Mouse (Mus musculus) limb, embryonic 14.5 days (tissue): ENCODE measurements around the gene Slc35a1. TPM values are rescaled to one million over a fixed set of nuclear protein-coding genes. Genes with fewer than 3 reads are reported as not detected.

ENCODE experiments used
- ATAC-seq: fragments of 200-750 bp; cut with Nextera tagmentation; 2 replicates; pipeline ENCODE4 v1.8.0; 2017; ENCODE audit warnings: low read depth, moderate number of reproducible peaks, moderate TSS enrichment; ENCODE audit not compliant: low FRiP score
- DNase-seq: peaks from one replicate; pipeline ENCODE4 v3.0.0-alpha.2; 2015; ENCODE audit warnings: low spot score
- H3K27ac ChIP-seq: fragments of 300-500 bp; sonication (generic); replicated peaks from 2 replicates; pipeline ENCODE4 v1.5.1; 2014; ENCODE audit warnings: low read depth, mild to moderate bottlenecking, low read length, moderate library complexity, mixed read lengths
- H3K27me3 ChIP-seq: fragments of 300-500 bp; sonication (generic); 2 replicates; pipeline ENCODE4 v1.6.1; 2014; ENCODE audit warnings: low read length, mixed read lengths; ENCODE audit not compliant: control insufficient read depth, insufficient read depth
- H3K36me3 ChIP-seq: fragments of 300-500 bp; sonication (generic); 2 replicates; pipeline ENCODE4 v1.6.1; 2014; ENCODE audit warnings: mild to moderate bottlenecking, low read length, moderate library complexity, mixed read lengths; ENCODE audit not compliant: control insufficient read depth, insufficient read depth
- H3K4me1 ChIP-seq: fragments of 300-500 bp; sonication (generic); 2 replicates; pipeline ENCODE4 v1.6.1; 2014; ENCODE audit warnings: antibody characterized with exemption, low read length, mixed read lengths; ENCODE audit not compliant: control insufficient read depth, insufficient read depth
- H3K4me2 ChIP-seq: fragments of 300-500 bp; sonication (generic); replicated peaks from 2 replicates; pipeline ENCODE4 v1.6.1; 2014; ENCODE audit warnings: low read depth, mild to moderate bottlenecking, low read length, moderate library complexity; ENCODE audit not compliant: severe bottlenecking
- H3K4me3 ChIP-seq: fragments of 300-500 bp; sonication (generic); replicated peaks from 2 replicates; pipeline ENCODE4 v1.5.1; 2014; ENCODE audit warnings: low read length
- H3K9ac ChIP-seq: fragments of 300-500 bp; sonication (generic); 2 replicates; pipeline ENCODE4 v1.6.1; 2014; ENCODE audit warnings: mild to moderate bottlenecking, low read depth, low read length, moderate library complexity; ENCODE audit not compliant: severe bottlenecking
- H3K9me3 ChIP-seq: fragments of 300-500 bp; sonication (generic); 2 replicates; pipeline ENCODE4 v1.6.1; 2016; ENCODE audit warnings: low read length; ENCODE audit not compliant: control insufficient read depth
- POLR2A ChIP-seq: fragments of 200-500 bp; IDR thresholded peaks from 2 replicates; pipeline ENCODE4 v1.8.0; 2012; ENCODE audit warnings: inconsistent platforms, mild to moderate bottlenecking, moderate library complexity, borderline replicate concordance; ENCODE audit not compliant: insufficient read depth, insufficient read length; ENCODE audit errors: extremely low read depth
- WGBS: fragments of 180-500 bp; shearing (Covaris S2); extraction: QIAGEN DNeasy Blood & Tissue Kit; methylation state at CpG from one replicate; pipeline ENCODE4 v1.1.7; 2014; 5-methylcytosine and 5-hydroxymethylcytosine counted together
- polyA plus RNA-seq, 2 experiments: library from polyadenylated mRNA; depleted of rRNA in 1 of 2; stranded (reverse) in 1 of 2; unstranded in 1 of 2; fragments of >200 nt; fragmentation: Nextera tagmentation in 1 of 2; extraction: Ambion mirVana in 1 of 2; gene quantifications; 2 replicates each; pipeline versions ENCODE4 v1.2.1 to v1.2.3; 2012 to 2014

Slc35a1 gene
- polyA plus RNA-seq, 2 experiments: 26.8 to 34.5 TPM

- no peak for ATAC-seq
- DNase-seq: no peak
Observed at GRCm38 (mm10) chr4:34708127-34708526, 20.9 kb upstream of the Slc35a1 start.

GRCm38 (mm10) chr4:34707248-34707647 is 20.0 kb upstream of the Slc35a1 start:
- TF ChIP-seq POLR2A: no peak
- Histone ChIP-seq H3K4me2 (no peak overlapping the region), H3K36me3 (no peaks in the 10 kb centered on the region), H3K4me3 (no peak overlapping the region), H3K27ac (no peak overlapping the region), H3K9ac (no peak overlapping the region), H3K4me1 (no peaks in the 10 kb centered on the region), H3K9me3 (no peaks in the 10 kb centered on the region), H3K27me3 (no peaks in the 10 kb centered on the region)
- 75% methylated on average over 3 of the region's 3 CpGs for whole genome bisulfite sequencing
- ATAC-seq: no peak
- no peak for DNase-seq

More at GRCm38 (mm10) chr4:34708127-34708526, 20.9 kb upstream of the Slc35a1 start:
- TF ChIP-seq POLR2A: no peak
- H3K9me3 ChIP-seq: no peaks in the 10 kb centered on the region
- no peak overlapping the region for H3K4me2 ChIP-seq
- no peak overlapping the region for H3K4me3 ChIP-seq
- H3K4me1 ChIP-seq: no peaks in the 10 kb centered on the region
- no peaks in the 10 kb centered on the region for H3K27me3 ChIP-seq
- no peak overlapping the region for H3K9ac ChIP-seq
- 73% methylated on average over 3 of the region's 3 CpGs for WGBS
- no peak overlapping the region for H3K27ac ChIP-seq
- no peaks in the 10 kb centered on the region for H3K36me3 ChIP-seq

- 69% methylated on average over 4 of the region's 4 CpGs for WGBS
- H3K36me3 ChIP-seq: no peaks in the 10 kb centered on the region
- no peak for ATAC-seq
Observed at GRCm38 (mm10) chr4:34703029-34703428, 15.8 kb upstream of the Slc35a1 start.

GRCm38 (mm10) chr4:34702231-34702630 is 15.0 kb upstream of the Slc35a1 start:
- no peak for ATAC-seq
- H3K4me1 ChIP-seq: no peaks in the 10 kb centered on the region
- DNase-seq: no peak

More at GRCm38 (mm10) chr4:34703029-34703428, 15.8 kb upstream of the Slc35a1 start:
- no peak for DNase-seq
- Histone ChIP-seq H3K4me3 (no peak overlapping the region), H3K9me3 (no peaks in the 10 kb centered on the region), H3K4me1 (no peaks in the 10 kb centered on the region), H3K4me2 (no peak overlapping the region), H3K9ac (no peak overlapping the region), H3K27me3 (no peaks in the 10 kb centered on the region), H3K27ac (no peak overlapping the region)
- TF ChIP-seq POLR2A: no peak

GRCm38 (mm10) chr4:34701528-34701927 is 14.3 kb upstream of the Slc35a1 start:
- no peak for ATAC-seq
- no peak overlapping the region for H3K4me2 ChIP-seq
- H3K4me3 ChIP-seq: no peak overlapping the region
- H3K9ac ChIP-seq: no peak overlapping the region
- H3K27me3 ChIP-seq: no peaks in the 10 kb centered on the region
- H3K36me3 ChIP-seq: no peaks in the 10 kb centered on the region
- 38% methylated on average over 5 of the region's 5 CpGs for WGBS
- no peaks in the 10 kb centered on the region for H3K4me1 ChIP-seq
- H3K27ac ChIP-seq: no peak overlapping the region
- peak; percentile 51 for DNase-seq
- H3K9me3 ChIP-seq: no peaks in the 10 kb centered on the region
- TF ChIP-seq POLR2A: no peak

More at GRCm38 (mm10) chr4:34702231-34702630, 15.0 kb upstream of the Slc35a1 start:
- no peak overlapping the region for H3K4me3 ChIP-seq
- H3K36me3 ChIP-seq: no peaks in the 10 kb centered on the region
- no peaks in the 10 kb centered on the region for H3K27me3 ChIP-seq
- H3K27ac ChIP-seq: no peak overlapping the region
- WGBS: 94% methylated on average over 11 of the region's 11 CpGs
- no peak overlapping the region for H3K4me2 ChIP-seq
- no peaks in the 10 kb centered on the region for H3K9me3 ChIP-seq
- TF ChIP-seq POLR2A: no peak
- H3K9ac ChIP-seq: no peak overlapping the region

GRCm38 (mm10) chr4:34688021-34688420 is 783 bp upstream of the Slc35a1 start:
- no peaks in the 10 kb centered on the region for H3K27me3 ChIP-seq

More at GRCm38 (mm10) chr4:34688021-34688420, 783 bp upstream of the Slc35a1 start:
- Histone ChIP-seq H3K9me3 (no peaks in the 10 kb centered on the region), H3K9ac (no peak overlapping the region), H3K4me1 (peaks cover 8% of the 10 kb centered on the region; the same call in 1 of the 2 replicates), H3K4me2 (peak overlapping the region; percentile 58), H3K4me3 (no peak overlapping the region), H3K36me3 (peaks cover 3% of the 10 kb centered on the region; the same call in 1 of the 2 replicates), H3K27ac (no peak overlapping the region)
- no peak for TF ChIP-seq POLR2A
- ATAC-seq: no peak
- no peak for DNase-seq
- WGBS: 70% methylated on average over 3 of the region's 3 CpGs
